Mouse (Mus musculus) CH12.LX (cell line): ENCODE measurements at regions not wholly inside any gene's neighbourhood (a gene's known extent, or its start where the extent isn't known, plus 50 kb on each side); places are given as distances from the start of the nearest gene placed in this dataset.
A peak's percentile ranks its signal among the peaks of the same experiment; 100 is the strongest.

Experiments used
- DNase-seq: peaks from one replicate; pipeline ENCODE4 v3.0.0-alpha.2; 2013; ENCODE audit errors: extremely low read depth
- H3K27ac ChIP-seq: 2 replicates; pipeline ENCODE4 v1.5.1; 2012; ENCODE audit warnings: low read depth, mild to moderate bottlenecking, control low read depth, moderate library complexity; ENCODE audit not compliant: insufficient read depth
- H3K27me3 ChIP-seq: replicated peaks from 2 replicates; pipeline ENCODE3; 2012; ENCODE audit warnings: inconsistent platforms
- H3K36me3 ChIP-seq, 2 experiments: replicated peaks in 1 of 2; 2 replicates each; pipeline versions ENCODE3 to v1.6.1; 2012; ENCODE audit warnings: inconsistent platforms in 1 of 2, low read length in 1 of 2, mild to moderate bottlenecking in 1 of 2, mixed read lengths in 1 of 2, moderate library complexity in 1 of 2; ENCODE audit not compliant: control insufficient read depth in 1 of 2, insufficient read depth in 1 of 2
- H3K4me1 ChIP-seq, 2 experiments: 2 replicates each; pipeline ENCODE4 v1.6.1; 2012; ENCODE audit warnings: inconsistent platforms in 1 of 2, moderate library complexity in 1 of 2; ENCODE audit not compliant: insufficient read depth in 2 of 2, control insufficient read depth in 1 of 2
- H3K4me2 ChIP-seq: 2 replicates; pipeline ENCODE4 v1.6.1; 2012; ENCODE audit warnings: low read depth, mild to moderate bottlenecking, control low read depth; ENCODE audit not compliant: poor library complexity, insufficient read depth, severe bottlenecking
- H3K4me3 ChIP-seq, 3 experiments: fragments of 150-350 bp in 1 of 3; sonication (generic) in 1 of 3; replicated peaks in 1 of 3; 2 replicates each; pipeline versions ENCODE3 to v1.5.1; 2011 to 2012; ENCODE audit warnings: low read depth in 2 of 3, low read length in 2 of 3, mild to moderate bottlenecking in 2 of 3, moderate library complexity in 2 of 3, control low read depth in 1 of 3, improper control_type of control experiment in 1 of 3, inconsistent platforms in 1 of 3, mixed read lengths in 1 of 3; ENCODE audit not compliant: poor library complexity in 1 of 3
- H3K79me2 ChIP-seq: replicated peaks from 2 replicates; pipeline ENCODE4 v1.6.1; 2012; ENCODE audit warnings: mild to moderate bottlenecking, moderate library complexity; ENCODE audit not compliant: control insufficient read depth, poor library complexity, insufficient read depth, severe bottlenecking; ENCODE audit errors: extremely low read depth
- H3K9ac ChIP-seq: 2 replicates; pipeline ENCODE4 v1.6.1; 2012; ENCODE audit warnings: low read depth, mild to moderate bottlenecking, control low read depth, moderate library complexity; ENCODE audit not compliant: insufficient read depth
- H3K9me3 ChIP-seq: replicated peaks from 2 replicates; pipeline ENCODE3; 2012; ENCODE audit warnings: low read length, inconsistent platforms, mixed read lengths
- CHD1 ChIP-seq: IDR thresholded peaks from 2 replicates; pipeline ENCODE4 v1.6.1; 2012; ENCODE audit warnings: low read depth, low read length, improper control_type of control experiment, inconsistent platforms
- CHD2 ChIP-seq: IDR thresholded peaks from 2 replicates; pipeline ENCODE4 v1.6.1; 2011; ENCODE audit warnings: low read length, improper control_type of control experiment
- CTCF ChIP-seq, 2 experiments: IDR thresholded peaks in 1 of 2; conservative IDR thresholded peaks in 1 of 2; 2 replicates each; pipeline ENCODE4 v1.5.1; 2011 to 2012; ENCODE audit warnings: low read depth in 2 of 2, low read length in 2 of 2, improper control_type of control experiment in 1 of 2, inconsistent platforms in 1 of 2, mild to moderate bottlenecking in 1 of 2, moderate library complexity in 1 of 2
- E2F4 ChIP-seq: IDR thresholded peaks from 2 replicates; pipeline ENCODE4 v1.6.1; 2011; ENCODE audit warnings: low read depth, low read length, improper control_type of control experiment; ENCODE audit not compliant: insufficient replicate concordance
- EP300 ChIP-seq: IDR thresholded peaks from 2 replicates; pipeline ENCODE4 v1.6.1; 2011; ENCODE audit warnings: low read length, improper control_type of control experiment
- GABPA ChIP-seq: IDR thresholded peaks from 2 replicates; pipeline ENCODE4 v1.6.1; 2012; ENCODE audit warnings: low read depth, low read length, improper control_type of control experiment, inconsistent platforms; ENCODE audit not compliant: insufficient replicate concordance
- IRF4 ChIP-seq: IDR thresholded peaks from 2 replicates; pipeline ENCODE4 v1.6.1; 2014; ENCODE audit warnings: low read depth, mild to moderate bottlenecking, inconsistent platforms, low read length, improper control_type of control experiment
- JUN ChIP-seq: IDR thresholded peaks from 2 replicates; pipeline ENCODE4 v1.6.1; 2011; ENCODE audit warnings: low read depth, mild to moderate bottlenecking, low read length, improper control_type of control experiment, moderate library complexity; ENCODE audit not compliant: insufficient read depth
- JUND ChIP-seq: conservative IDR thresholded peaks from 2 replicates; pipeline ENCODE4 v1.6.1; 2011; ENCODE audit warnings: low read depth, low read length, improper control_type of control experiment
- MAFK ChIP-seq: IDR thresholded peaks from 2 replicates; pipeline ENCODE4 v1.6.1; 2011; ENCODE audit warnings: low read length, improper control_type of control experiment; ENCODE audit not compliant: insufficient replicate concordance
- MAX ChIP-seq: IDR thresholded peaks from 2 replicates; pipeline ENCODE4 v1.6.1; 2011; ENCODE audit warnings: low read length, improper control_type of control experiment
- MAZ ChIP-seq: IDR thresholded peaks from 2 replicates; pipeline ENCODE4 v1.6.1; 2012; ENCODE audit warnings: low read depth, mild to moderate bottlenecking, inconsistent platforms, low read length, improper control_type of control experiment, moderate library complexity
- MYC ChIP-seq: IDR thresholded peaks from 2 replicates; pipeline ENCODE4 v1.6.1; 2011; ENCODE audit warnings: low read depth, mild to moderate bottlenecking, improper control_type of control experiment, low read length
- NELFE ChIP-seq: IDR thresholded peaks from 2 replicates; pipeline ENCODE4 v1.6.1; 2011; ENCODE audit warnings: low read depth, low read length, improper control_type of control experiment
- POLR2AphosphoS2 ChIP-seq: IDR thresholded peaks from 2 replicates; pipeline ENCODE4 v1.6.1; 2011; ENCODE audit warnings: low read depth, low read length, improper control_type of control experiment
- RAD21 ChIP-seq: IDR thresholded peaks from 2 replicates; pipeline ENCODE4 v1.6.1; 2011; ENCODE audit warnings: low read depth, mild to moderate bottlenecking, low read length, improper control_type of control experiment, moderate library complexity
- SIN3A ChIP-seq: IDR thresholded peaks from 2 replicates; pipeline ENCODE4 v1.6.1; 2012; ENCODE audit warnings: low read length, improper control_type of control experiment, inconsistent platforms
- SMC3 ChIP-seq: IDR thresholded peaks from 2 replicates; pipeline ENCODE4 v1.6.1; 2011; ENCODE audit warnings: low read depth, low read length, improper control_type of control experiment
- TCF12 ChIP-seq: IDR thresholded peaks from 2 replicates; pipeline ENCODE4 v1.6.1; 2014; ENCODE audit warnings: low read depth, mild to moderate bottlenecking, inconsistent platforms, low read length, improper control_type of control experiment
- UBTF ChIP-seq: IDR thresholded peaks from 2 replicates; pipeline ENCODE4 v1.6.1; 2012; ENCODE audit warnings: low read depth, mild to moderate bottlenecking, inconsistent platforms, low read length, improper control_type of control experiment, moderate library complexity
- dilution Hi-C: fragments of 300-500 bp; cut with MboI; formaldehyde crosslinking; loops from 2 replicates; pipeline ENCODE4 v1.14.3; 2020; ENCODE audit warnings: low sequenced_read_pairs; ENCODE audit not compliant: extremely low pct_unique_long_range_greater_than_20kb, extremely low pct_ligation_motif_present
- in situ Hi-C: fragments of 300-500 bp; cut with MboI; formaldehyde crosslinking; loops from 3 replicates; pipeline ENCODE4 v1.14.3; 2019; ENCODE audit warnings: low sequenced_read_pairs, low pct_ligation_motif_present, low pct_unique_long_range_greater_than_20kb, mixed read lengths

DNA sequence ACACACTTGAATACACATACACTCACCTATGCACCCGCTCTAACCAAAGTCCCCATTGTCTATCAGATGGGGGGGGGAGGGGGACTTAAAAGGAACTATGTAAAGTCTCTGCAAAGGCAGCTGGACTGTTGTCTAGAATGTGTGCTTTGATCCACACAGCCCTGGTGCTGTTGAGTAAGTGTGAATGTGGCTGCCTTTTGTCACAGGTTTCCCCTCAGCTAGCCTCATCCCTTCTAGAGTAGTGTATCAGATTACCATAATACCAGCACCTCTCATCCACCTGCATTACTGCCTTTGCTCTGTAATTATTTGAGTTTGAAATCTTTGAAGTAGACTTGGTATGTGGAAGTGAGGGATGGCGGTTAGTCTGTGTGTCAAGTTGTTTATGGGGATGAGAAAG is 96.8 kb downstream of the 4930444P10Rik start:
- DNase-seq: no peak
- Histone ChIP-seq H3K27me3 (no peaks in the 10 kb centered on the region), H3K4me2 (no peak overlapping the region), H3K36me3 (no peaks in the 10 kb centered on the region), H3K4me3 (no peak overlapping the region), H3K4me1 (peaks cover 0 to 7% of the 10 kb centered on the region in 2 experiments; a peak in 3 of 4 replicates), H3K27ac (no peak overlapping the region), H3K9me3 (no peaks in the 10 kb centered on the region), H3K9ac (no peak overlapping the region), H3K79me2 (no peaks in the 10 kb centered on the region)
- dilution Hi-C loops (no loop called here), in situ Hi-C loops (no loop called here)
- TF ChIP-seq JUN (no peak), POLR2AphosphoS2 (no peak), MAX (no peak), CTCF (conservative IDR thresholded peaks at IDR 0.05 in 1 of 2, IDR thresholded peaks at IDR 0.05 in 1 of 2; ENCODE audit: low read depth in 2 of 2, low read length in 2 of 2) (no peak), TCF12 (no peak), IRF4 (no peak)

DNA sequence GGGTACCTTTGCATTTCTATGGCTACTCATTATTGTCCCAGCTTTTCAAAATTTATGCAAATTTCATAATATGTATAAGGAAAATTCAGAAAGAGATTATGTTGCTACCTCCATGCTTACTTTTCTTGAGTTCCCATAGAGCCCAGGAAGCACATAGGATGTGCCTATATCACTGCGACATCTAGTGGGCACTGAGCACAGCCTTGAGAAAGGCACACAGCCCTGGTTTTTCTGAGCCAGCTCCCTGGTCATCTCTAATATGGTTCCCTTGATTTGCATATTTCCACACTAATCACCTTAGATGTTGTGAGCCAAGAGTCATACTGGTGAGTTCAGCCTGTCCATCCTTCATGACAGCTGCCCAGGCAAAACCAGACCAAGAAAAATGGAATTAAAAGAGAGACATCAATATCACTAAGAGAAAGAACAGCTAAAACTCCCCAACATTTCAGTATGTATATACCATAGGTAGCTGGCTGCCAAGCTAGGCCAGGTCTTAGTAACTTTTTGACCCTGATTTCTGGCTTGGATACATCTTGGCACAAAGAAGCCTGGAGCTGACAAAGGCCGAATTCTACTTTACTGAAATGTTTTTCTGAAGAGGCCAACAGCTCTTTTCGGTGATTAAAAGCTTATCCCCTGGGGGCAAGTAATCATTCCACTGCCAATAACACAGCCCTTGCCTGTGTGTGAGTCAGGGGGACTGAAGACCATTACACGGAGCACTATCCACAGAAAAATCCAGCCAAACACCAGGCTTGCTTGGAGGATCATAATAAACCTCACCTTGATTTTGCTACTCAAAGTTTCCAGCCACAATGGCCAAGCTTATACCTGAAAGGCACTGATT is 99.3 kb downstream of the 4930444P10Rik start:
- Histone ChIP-seq H3K9ac (no peak overlapping the region), H3K36me3 (no peaks in the 10 kb centered on the region), H3K9me3 (no peaks in the 10 kb centered on the region), H3K4me3 (no peak overlapping the region), H3K4me1 (peaks cover 0 to 7% of the 10 kb centered on the region in 2 experiments; a peak in 3 of 4 replicates), H3K27me3 (no peaks in the 10 kb centered on the region), H3K79me2 (no peaks in the 10 kb centered on the region), H3K4me2 (no peak overlapping the region), H3K27ac (no peak overlapping the region)
- dilution Hi-C loops: no loop called here
- DNase-seq: peak; percentile 68
- in situ Hi-C loops: no loop called here
- TF ChIP-seq JUND: no peak
- TF ChIP-seq EP300: no peak
- TF ChIP-seq E2F4: no peak
- TF ChIP-seq CHD2: no peak
- TF ChIP-seq MYC: no peak
- no peak for TF ChIP-seq NELFE
- TF ChIP-seq SIN3A: no peak
- no peak for TF ChIP-seq IRF4
- no peak for TF ChIP-seq MAZ
- no peak for TF ChIP-seq GABPA
- TF ChIP-seq UBTF: no peak
- TF ChIP-seq CTCF (conservative IDR thresholded peaks at IDR 0.05 in 1 of 2, IDR thresholded peaks at IDR 0.05 in 1 of 2; ENCODE audit: low read depth in 2 of 2, low read length in 2 of 2): peak; percentile 23 to 73; a peak in 3 of 4 replicates
- no peak for TF ChIP-seq JUN
- TF ChIP-seq CHD1: no peak
- TF ChIP-seq RAD21: peak; percentile 69
- TF ChIP-seq POLR2AphosphoS2: no peak
- peak; percentile 57 for TF ChIP-seq SMC3
- TF ChIP-seq MAFK: no peak
